Mouse (Mus musculus) kidney, postnatal 10 days (tissue): ENCODE measurements around the gene Mdm4.
"Not testable (repeated sequence)": the region's sequence is repeated elsewhere in the genome, so short reads cannot be mapped to it uniquely, and the experiment has no call there.

ENCODE experiments used
- DNase-seq: peaks from one replicate; pipeline ENCODE4 v3.0.0; 2021; ENCODE audit warnings: mixed read lengths

Gene Mdm4

DNA sequence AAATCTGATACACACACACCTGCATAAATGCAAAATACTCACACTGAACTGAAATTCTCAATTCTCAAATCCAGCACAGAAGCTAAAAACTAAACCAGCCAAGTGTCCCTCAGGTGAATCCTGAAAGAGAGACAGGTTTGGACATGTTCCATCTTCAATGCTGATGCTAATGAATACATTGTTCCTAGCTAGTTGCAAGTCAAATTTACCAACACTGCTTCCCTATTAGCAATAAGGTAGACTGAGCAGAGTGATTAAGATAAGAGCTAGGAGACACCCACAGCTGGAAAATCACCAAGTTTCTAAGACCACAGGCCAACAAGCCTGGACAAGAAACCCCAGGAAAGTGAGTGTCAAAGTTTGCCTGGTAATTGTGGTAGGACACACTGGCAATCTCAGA is 11.0 kb downstream of the Mdm4 start:
- DNase-seq = no peak

DNA sequence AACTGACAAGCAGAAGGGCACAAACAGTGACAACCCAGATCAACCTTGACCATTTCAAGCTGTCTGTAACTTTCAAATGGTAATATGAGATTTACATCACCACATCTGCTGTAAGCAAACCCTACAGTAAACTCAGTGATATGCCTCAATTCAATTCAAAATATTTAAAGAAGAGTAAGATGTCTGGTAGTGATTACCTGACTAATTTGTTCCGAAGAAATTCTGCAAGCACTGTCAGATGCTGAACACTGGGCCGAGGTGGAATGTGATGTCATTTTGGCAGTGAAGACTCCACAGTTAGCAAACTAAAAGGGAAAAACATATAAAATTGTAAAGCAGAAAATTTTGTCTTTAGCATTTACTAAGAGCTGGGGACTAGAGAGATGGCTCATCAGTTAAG is 11.8 kb downstream of the Mdm4 start:
- no peak for DNase-seq

DNA sequence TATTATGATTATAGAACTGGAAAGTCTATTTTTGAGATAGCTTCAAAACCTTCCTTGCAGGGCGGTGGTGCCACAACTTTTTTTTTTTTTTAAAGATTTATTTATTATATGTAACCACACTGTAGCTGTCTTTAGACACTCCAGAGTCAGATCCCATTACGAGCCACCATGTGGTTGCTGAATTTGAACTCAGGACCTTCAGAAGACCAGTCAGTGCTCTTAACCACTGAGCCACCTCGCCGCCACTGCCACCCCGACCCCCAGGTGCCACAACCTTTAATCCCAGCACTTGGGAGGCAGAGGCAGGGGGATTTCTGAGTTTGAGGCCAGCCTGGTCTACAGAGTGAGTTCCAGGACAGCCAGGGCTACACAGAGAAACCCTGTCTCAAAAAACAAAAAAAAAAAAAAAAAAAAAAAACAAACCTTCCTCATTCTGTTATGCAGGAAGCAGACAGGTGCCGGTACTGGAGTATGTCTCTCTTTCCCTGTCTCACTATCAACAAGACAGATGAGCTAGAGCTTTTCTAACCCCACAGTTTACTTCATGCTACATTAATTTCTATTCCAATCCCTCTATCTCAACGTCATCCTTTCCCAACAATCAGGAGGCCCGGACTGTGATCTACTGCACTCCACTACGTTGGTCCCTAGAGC is 13.5 kb downstream of the Mdm4 start:
- no peak for DNase-seq

DNA sequence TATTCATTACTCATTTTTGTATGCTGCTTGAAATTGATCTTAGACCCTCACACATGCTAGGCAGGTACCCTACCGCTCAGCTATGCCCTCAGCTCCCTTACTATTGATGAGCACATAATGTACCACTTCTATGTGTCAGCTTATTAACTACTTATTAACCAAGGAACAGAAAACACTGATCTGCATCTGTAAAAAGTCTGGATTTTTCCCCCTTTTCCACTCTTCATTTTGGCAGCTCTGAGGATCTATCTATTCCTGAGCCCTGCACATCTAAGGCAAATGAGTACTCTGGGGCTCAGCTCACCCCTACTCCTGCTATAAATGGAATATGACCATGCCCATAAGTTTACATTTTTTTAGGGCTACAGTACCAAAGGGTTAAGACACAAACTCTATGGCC is 16.2 kb downstream of the Mdm4 start:
- DNase-seq = no peak

DNA sequence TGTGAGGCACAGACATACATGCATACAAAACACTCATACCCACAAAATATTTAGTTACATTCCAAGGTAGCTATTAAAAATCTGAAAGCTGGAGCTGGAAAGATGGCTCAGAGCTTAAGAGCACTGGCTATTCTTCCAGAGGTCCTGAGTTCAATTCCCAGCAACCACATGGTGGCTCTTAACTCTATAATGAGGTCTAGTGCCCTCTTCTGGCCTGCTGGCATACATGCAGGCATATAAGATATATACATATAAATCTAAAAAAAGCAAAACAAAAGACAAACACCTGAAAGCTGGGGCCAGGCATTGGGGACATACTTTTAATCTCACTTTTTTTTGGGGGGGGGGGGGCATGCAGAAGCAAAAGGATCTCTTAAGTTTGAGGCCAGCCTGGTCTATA is 17.0 kb downstream of the Mdm4 start:
- no peak for DNase-seq

DNA sequence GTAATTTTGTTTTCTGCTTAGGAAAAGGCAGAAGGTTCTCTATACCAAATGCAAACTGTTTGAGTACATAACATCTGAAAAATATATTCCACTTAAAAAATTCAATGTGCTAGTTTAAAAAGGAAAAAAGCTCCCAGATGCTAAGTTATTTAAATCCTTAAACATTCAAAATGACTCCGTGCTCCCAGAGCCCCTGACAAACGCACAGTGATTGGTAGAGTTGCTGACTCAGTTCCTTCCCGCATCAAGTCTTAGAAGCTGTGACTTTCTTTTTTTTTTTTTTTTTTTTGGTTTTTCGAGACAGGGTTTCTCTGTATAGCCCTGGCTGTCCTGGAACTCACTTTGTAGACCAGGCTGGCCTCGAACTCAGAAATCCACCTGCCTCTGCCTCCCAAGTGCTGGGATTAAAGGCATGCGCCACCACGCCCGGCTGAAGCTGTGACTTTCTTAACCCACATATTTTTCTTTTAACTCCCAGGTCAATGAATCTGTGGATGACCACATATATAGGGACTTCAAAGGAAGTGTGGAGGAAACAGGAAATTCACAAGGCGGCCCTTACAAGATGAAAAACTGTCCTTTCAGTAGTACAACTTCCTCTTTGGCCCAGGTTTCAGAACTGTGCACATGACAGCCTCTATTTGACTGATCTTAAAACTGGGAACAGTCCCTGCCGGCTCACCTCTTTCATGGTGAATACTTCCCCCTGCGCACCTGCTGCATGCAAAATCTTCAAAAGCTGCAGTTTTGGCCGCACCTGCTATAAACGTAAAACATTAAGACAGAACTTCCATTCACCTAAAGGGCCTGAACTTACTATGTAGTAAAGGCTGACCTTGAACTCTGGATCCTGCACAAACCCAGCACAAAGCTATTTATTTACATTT is 18.2 kb downstream of the Mdm4 start:
- DNase-seq = no peak

DNA sequence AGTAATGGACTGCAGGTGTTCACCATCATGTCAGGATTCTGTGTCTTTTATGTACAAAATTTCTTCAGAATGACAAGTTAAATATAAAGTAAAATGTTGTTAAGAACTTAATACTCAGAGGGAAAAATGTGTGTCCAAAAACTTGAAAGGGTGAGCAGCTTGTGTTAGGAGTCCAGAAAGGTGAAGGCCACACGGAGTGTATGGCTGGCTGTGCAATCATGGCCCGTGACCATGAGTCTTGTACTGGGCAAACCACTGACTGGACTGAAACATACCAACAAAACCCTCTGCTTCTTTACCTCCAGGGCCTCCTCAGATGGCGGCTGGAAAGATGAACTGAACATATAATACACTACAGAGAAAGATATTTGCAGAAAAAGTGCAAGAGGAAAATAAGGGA is 23.8 kb downstream of the Mdm4 start:
- DNase-seq = no peak

DNA sequence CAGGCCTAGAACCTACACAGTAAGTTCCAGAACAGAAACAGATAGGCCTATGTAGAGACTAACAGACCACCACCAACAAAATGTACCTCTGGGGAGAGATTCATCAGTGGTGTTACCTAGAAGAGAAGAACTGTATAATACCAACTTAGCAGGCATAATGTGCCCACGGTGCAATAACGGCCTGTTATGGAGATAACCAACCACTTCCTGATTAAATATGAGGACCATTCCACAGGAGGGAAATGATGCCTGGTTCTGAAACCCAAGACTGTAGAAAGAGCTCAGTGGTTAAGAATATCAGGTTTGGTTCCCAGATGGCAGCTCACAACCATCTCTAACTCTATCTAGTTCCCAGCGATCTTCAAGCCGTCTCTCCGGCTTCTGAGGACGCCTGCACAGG is 30.0 kb downstream of the Mdm4 start:
- DNase-seq = no peak

DNA sequence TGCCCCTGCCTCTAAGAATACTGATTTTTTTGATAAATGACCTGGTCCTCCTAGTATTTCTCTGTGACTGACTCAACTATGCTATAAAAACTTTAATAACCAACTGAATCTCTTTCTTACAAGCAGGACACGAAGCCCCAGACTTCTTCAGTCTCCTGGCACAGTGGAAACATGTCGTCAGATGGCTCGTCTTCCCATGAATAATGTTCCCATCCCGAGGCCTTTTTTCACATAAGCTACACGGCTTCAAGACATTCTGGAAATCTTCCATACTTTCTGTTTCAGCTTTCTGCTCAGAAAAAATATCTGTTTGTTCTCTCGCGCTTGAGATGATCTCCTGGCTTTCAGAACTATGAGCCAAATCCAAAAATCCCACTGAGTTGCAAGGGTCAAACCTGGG is 38.8 kb downstream of the Mdm4 start:
- DNase-seq = no peak

DNA sequence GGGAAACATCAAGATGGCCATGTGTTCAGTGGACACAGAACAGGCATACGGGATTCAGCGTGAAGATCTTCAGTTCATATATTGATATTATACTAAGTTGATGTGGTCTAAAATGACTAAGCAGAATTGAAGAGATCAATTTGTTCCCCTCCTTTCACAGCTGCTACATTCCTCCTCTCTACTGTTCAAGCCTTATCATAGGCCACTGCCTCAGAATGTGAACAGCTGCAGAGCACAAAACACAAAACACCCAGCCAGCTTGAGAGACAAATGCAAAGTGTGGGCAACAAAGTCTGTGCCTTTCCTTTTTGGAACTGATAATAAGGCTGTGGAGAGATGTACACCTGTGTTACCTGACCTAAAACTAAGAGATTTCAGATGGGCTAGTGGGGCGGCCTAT is 39.6 kb downstream of the Mdm4 start:
- DNase-seq = no peak

DNA sequence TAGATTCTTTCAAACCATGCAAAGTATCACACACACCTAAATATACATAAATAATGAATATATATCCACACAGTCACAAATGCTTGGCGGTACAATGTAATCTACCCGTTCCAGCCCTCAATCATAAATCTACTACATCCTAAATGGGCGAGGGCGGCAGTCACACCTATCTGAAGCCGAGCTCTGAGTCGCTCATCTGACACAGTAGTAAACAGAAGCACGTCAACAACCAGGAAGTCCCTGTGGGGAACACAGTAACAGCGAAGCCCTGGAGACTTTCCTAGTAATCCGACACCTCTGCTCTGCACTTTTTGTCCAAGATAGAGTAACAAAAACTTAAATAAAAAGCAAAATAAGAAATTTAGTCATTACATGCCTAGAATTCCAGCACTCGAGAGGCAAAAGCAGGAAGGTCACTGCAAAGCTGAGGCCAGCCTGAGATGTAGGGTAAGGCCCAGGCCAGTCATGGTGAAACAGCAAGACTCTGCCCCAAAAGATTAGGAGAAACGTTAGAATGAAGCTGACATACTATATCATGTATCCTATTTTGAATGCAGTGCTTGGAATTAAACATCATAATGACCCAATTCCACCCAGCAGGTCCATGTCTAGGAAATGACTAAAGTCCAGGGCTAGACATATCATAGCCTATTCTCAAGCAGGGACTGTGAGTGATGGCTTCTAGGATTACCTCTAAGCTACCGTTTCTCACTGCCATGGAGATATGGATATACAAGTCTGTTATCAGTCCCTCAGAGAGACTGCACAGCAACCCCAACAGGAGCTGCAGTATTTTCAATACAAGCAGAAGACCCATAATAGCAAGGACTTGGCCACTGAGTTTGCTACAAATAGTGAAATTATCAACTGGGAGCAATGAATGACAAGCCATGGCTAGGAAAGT is 41.6 kb downstream of the Mdm4 start:
- not testable (repeated sequence) for DNase-seq

DNA sequence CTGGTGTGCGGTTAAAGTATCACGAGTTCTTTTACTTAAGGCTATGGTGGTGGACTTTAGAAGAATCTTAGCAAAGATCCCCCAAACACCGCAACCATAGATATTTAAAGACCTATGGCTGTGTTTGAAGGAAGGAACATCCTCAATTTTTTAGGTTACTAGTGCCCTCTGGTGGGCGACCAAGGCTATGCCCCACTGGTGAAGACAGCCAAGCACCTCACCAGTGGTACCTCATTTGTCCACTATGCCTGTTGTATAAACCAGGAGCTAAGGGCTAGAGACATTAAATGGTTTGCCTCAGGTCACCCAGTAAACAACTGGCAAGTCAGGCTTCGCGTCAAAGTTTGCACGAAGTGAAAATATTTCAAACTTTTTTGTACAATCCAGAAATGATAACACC is 47.6 kb downstream of the Mdm4 start:
- DNase-seq = peak; percentile 65

DNA sequence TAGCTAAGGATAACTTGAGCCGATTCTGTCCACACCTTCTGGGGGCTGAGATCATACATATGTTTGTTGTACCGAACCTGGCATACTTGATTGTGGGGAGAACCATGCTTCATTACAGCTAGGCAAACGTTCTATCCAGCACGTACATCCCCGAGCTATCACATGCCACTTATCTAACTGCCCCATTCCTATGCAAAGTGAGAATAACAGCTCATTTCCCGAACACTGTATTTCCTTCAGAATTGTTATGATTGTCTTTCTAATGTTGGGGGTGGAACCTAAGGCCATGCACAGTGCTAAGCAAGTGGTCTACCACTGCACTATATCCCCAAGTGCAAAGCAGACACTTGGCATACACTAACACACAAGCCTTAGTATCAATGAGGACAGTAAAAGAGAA is 49.1 kb downstream of the Mdm4 start:
- DNase-seq = no peak

DNA sequence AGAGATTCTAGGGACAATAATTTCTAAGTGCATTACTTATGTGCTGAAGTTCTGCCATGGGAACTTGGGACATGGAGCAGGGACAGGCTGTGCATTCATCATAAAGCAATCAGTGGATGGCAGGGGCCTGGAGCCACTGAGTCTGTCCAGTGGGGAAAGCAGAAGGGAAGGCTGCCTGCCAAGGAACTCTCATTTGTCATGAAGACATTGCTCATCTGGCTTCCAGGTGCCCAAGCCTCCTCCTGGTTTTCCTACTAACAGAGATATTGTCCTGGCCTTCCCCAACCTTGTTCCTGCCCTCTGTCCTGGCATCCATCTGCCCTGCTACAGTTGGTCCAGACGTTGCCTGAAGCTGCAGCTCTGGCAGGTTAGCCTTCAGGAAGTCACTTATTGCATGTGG is 53.0 kb downstream of the Mdm4 start:
- no peak for DNase-seq

DNA sequence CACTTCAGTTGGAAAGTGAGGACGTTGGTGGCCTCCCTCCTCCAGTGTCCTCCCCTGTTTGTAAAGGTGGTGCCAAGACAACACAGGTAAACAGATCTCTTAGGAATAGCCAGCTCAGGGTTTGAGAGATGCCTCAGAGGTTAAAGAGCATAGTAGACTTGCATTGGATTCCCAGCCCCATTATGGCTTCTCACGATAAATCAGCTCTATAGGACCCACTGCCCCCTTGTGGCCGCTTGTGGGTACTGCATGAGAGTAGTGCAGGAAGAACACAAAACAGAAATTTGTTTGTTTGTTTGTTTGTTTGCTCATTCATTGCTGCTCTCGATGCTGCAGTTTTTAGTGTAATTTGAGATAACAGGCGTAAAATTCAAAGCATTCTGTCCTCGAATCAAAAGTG is 61.7 kb downstream of the Mdm4 start:
- DNase-seq = peak; percentile 79

DNA sequence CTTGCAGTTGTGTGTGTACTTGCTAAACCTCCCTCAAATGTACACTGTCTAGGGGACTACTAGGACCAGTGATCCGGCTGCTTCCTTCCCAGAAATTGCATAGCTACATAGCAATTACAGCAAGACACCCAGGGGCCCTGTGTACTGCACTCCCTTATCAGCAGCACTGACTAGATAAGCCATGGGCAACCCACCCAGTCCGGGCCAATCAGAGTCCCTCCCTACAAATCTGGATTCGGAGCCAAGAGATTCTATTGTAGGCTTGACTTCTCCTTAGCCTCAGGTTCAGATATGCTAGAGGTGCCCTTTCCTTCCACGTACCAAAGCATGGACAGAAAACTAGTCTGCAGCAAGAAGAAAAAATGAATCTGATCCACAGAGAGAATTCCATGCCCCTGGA is 65.7 kb downstream of the Mdm4 start:
- DNase-seq = no peak

DNA sequence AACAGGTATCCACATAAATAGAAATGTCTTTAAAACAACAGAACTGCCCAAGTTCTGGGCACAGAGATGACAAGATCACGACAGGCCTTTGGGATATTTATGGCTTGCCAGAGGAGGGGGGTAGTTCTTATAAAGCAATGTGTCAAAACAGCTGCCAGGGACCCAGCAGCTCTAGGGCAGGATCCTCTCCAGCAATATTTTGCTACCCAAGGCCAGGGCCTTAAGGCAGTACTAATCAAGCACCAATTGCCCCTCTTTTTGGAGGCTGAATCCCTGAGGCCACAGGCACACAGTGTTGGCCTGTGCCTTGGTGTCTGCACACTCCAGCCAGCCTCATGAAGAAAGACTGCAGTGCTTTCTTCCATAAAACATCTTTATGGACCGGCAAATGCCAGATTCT is 66.3 kb downstream of the Mdm4 start:
- DNase-seq = no peak

DNA sequence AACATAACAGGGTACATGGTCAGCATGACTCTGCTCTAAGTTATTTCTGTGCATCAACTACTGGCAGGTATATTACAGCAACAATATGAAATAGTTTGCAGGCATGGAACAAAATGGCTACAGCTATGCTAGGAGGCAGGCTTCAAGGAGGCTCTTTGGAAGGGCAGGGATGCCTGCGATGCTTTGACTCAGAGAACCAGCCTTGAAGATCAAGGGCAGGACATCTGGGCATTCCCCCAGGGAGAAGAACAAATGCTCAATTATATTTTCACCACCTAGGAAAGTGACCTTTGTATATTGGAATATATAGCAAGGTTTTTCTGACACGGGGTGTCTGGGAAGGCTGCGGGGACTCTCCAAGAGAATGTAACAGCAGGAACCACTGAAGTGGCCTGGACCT is 68.6 kb downstream of the Mdm4 start:
- no peak for DNase-seq

DNA sequence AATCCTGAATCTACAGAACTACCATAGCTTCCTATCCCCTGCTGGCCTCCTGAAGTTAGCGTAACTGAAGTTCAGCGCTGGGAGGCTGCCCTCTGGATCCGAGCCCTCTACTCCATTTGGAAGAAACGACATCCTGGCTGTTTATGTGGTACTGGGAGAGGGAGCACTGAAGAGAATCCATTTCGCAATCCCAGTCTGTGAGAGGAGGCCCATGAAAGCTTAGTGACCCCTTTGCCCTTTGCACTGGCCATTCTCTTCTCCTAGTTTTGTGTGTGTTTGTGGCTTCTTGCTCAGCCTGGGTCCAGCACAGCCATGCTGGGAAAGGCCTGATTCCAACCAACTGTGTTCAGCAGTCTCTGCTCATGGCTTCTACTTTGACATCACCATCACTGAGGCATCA is 73.6 kb downstream of the Mdm4 start:
- no peak for DNase-seq

DNA sequence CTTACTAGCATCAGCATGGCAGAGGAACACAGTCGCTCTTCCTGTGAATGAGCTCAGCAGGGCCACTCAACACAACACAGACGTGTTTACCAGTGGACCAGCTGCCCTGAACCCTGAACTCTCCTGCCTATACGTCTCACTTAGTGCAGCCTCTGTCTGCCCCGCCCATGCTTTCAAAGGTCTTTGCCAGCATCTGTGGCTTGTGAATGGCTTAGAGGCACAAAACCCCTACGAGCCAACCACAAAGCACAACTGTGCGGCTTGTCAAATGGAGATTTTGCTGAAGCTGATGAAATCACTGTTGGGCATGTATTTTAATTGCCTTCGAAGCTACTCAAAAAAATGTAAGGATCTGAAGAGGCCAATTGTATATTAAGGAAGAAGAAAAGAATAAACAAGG is 82.5 kb downstream of the Mdm4 start:
- no peak for DNase-seq

DNA sequence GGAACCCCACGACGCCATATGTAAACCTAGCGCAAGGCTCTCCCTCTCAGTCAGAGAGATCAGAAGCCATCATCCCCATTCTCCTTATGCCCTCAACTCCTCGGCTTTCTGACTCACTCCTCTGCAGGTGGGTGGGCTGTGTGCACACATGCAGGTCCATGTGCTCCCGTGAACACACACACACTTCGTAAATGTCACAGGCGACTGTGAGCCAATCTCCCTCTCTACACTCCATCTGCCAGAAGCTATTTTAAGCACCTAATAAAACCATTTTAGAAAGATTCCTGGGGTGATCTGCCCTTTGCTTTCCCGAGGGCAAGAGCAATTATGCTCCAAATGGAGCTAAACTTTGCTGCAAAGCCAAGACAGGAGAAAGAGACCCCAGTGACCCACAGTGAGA is 84.5 kb downstream of the Mdm4 start:
- DNase-seq = no peak

DNA sequence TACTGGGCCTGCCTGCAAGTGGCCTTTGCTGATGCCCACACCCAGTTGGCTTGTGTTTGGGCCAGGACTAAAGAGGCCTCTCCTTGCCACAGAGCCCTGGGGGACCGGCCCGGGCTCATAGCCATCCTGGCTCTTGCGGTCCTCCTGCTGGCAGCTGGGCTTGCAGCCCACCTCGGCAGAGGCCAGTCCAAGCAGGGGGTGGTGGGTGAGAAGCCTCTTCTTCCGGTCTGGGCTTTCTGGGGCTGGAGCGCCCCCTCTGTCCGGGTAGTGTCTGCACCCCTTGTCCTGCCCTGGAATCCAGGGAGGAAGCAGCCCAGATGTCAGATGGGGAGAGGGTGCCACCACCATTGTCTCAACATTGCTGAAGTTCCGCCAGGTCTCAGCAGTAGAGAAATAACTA is 91.4 kb downstream of the Mdm4 start:
- DNase-seq = no peak

DNA sequence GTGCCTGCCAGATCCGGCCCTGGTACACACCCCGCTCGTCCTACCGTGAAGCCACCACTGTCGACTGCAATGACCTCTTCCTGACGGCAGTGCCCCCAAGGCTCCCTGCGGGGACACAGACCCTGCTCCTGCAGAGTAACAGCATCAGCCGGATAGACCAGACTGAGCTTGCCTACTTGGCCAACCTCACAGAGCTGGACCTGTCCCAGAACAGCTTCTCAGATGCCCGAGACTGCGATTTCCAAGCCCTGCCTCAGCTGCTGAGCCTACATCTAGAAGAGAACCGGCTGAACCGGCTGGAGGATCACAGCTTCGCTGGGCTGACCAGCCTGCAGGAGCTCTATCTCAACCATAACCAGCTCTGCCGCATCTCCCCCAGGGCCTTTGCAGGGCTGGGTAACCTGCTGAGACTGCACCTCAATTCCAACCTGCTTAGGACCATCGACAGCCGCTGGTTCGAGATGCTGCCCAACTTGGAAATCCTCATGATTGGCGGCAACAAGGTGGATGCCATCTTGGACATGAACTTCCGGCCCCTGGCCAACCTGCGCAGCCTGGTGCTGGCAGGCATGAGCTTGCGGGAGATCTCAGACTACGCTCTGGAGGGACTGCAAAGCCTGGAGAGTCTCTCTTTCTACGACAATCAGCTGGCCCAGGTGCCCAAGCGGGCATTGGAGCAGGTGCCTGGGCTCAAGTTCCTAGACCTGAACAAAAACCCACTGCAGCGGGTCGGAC is 92.9 kb downstream of the Mdm4 start:
- no peak for DNase-seq
